Mouse (Mus musculus): Measurements from ENCODE around the gene Chd8.

- TF ChIP-seq CTCF (IDR thresholded peaks at IDR 0.05; ENCODE audit: insufficient read depth, low read depth, low read length) (no peak), POLR2A (IDR thresholded peaks at IDR 0.05; ENCODE audit: insufficient read depth, low read depth, low read length) (no peak)
These were observed 26.6 kb upstream of the Chd8 start for GRCm38 (mm10) chr14:52284191-52284590.

Data from olfactory bulb, adult 2 months (tissue).